Mouse (Mus musculus): Measurements from ENCODE around the gene Kxd1.

The Kxd1 gene

GRCm38 (mm10) chr8:70527512-70528181, at the start of gene Kxd1, which contains the start of gene Fkbp8:
TSS of gene Kxd1 (minus strand) at chr8:70527956.
TSS of gene Fkbp8 (plus strand) at chr8:70527724.
- peak; percentile 99 for DNase-seq

DNA sequence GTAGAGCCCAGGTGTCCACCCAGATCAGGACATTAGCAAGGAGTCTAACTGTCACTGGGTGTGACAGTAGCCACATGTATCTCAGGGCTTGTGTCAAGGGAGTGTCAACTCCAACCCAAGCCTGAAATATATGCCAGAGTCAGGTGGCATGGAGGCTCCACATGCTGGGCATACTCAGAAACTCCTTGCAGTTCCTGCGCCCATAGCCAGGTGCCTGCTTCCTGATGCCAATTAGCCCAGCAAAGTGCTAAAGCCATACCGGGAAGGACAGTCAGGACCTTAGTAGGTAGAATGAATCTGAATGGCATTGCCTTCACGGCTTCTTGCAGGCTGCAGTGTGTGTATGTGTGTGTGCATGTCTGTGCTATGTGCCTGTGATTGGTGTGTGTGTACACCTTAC, 49.5 kb upstream of the Kxd1 start:
- DNase-seq: no peak

GRCm38 (mm10) chr8:70574915-70575314, 47.2 kb upstream of the Kxd1 start:
- DNase-seq: peak; percentile 64

DNA sequence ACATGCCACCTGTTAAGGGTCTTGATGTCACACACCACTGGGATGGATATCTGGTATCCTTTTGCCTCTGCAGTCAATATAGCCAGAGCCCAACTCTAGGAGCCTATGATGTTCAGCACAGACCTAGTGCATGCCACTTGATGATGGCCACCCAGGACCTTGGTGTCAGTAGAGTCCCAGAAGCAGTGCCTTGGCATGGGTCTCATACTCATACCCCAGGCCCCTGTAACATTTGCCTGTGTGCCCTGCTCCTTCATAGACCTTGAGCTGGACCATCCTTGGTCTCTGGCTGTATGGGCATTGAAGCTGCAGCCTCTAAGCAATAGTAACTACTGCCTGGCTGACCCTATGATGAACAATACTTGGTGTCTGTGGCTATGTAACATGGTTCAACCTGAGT, 46.5 kb upstream of the Kxd1 start:
- DNase-seq: no peak

GRCm38 (mm10) chr8:70570990-70571389, 43.2 kb upstream of the Kxd1 start:
- peak; percentile 57 for DNase-seq

DNA sequence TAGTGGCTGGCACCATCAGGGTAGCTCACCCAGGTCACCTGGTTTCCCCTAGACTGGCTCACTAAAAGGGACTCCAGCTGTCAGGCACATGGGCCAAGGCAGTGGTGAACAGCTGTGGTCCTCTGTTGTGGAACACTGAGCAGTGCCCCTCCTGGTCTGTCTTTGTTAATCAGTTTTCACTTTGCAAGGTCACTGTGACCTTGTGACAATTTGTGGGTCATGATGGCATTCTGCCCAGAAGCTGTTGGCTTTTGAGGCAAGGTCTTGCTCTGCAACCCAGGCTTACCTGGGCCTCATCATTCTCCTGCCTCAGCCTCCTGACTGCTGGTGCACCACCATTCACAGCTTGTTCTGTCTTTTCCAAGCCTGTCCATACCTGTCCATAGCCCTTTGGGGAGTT, 42.6 kb upstream of the Kxd1 start:
- no peak for DNase-seq

DNA sequence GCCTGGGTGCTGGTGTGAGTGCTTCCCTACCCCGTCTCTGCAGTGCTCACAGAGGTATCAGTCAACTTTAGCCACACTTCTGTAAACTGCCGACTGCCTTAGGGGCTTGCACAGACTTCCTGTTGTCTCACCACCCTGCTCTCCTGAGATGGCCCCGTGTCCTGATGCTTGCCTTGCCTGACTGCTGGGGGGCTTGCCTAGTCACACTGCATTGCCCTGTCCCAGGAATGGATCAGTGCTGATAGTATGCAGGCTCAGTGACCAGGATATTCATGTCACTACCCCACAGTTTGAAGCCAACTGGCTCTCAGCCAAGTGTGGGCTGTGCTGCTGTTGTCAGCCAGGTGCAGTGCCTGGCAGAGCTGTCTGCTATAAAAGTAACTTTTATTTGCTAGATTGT, 37.8 kb upstream of the Kxd1 start:
- DNase-seq: no peak

GRCm38 (mm10) chr8:70564696-70565235, 37.0 kb upstream of the Kxd1 start:
- DNase-seq: no peak

GRCm38 (mm10) chr8:70563763-70564387, 36.1 kb upstream of the Kxd1 start:
- DNase-seq: no peak

GRCm38 (mm10) chr8:70562802-70563201, 35.0 kb upstream of the Kxd1 start:
- DNase-seq: no peak

DNA sequence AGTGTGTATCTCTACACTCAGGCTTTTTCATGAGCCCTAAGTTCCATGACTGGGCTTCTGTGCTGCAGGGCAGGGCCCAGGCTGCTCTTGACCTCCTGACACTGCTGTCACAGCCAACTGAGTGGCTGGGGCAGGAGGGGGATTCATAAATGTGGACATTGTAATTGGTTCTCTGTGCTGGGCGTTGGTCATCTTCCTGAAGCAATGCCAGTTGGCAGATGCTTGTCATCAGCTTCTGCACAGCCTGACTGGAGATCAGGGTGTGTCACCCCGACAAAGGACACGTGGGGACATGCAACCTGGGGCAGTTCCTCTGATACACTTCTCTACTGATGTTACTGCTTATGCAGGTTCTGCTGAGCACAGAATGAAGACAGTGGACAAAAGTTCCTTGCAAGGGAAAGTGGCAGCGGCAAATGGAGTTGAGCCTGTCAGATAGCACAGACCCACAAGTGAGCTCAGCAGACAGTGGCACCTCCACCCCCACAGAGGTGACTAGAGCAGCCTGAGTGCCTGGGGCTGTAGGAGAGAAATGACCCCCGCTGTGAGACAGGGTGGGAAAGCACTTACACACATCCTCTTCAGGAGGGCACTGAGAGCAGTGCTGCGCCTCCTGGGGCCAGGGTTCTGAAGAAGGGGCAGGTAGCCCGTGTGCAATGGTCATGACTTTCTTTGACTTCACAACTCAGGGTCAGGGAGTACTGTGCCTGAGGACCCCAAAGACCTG, 34.2 kb upstream of the Kxd1 start:
- no peak for DNase-seq

DNA sequence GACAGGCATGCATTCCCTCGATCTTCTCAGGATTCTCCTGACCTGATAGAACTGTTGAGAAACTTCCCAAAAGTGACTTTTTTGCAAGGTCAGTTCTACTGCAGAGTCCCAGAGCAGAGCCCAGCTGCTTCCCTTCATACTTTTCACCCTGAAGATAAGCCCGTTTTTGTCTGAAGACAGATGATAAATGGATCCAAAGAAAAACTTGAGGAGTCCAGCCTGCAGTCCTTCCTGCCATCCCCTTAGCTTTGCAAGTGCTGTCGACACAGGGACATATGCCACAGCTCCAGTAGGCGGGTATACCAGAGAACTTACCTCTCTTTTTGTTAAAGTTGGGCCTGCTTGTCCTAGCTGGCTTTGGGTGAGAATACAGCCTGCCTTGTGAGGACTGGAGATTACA, 33.6 kb upstream of the Kxd1 start:
- DNase-seq: no peak

DNA sequence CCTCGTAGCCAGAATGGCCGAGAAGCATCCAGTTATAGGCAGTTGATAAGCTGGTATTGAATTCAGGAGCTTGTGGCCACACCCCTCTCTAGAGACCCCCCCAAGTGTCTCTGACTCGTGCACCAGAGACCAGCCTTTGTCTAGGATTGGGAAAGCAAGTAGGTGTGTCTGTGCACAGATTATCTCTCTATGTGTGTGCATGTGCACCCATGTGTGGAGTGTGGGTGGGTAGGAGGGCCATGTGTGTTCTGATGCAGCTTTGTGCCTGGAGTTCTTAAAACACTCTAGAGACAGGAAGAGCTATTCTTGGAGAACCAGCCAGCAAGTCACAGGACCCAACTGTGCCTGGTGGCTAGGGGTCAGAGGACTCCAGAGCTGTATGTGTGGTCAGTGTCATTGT, 32.8 kb upstream of the Kxd1 start:
- no peak for DNase-seq

DNA sequence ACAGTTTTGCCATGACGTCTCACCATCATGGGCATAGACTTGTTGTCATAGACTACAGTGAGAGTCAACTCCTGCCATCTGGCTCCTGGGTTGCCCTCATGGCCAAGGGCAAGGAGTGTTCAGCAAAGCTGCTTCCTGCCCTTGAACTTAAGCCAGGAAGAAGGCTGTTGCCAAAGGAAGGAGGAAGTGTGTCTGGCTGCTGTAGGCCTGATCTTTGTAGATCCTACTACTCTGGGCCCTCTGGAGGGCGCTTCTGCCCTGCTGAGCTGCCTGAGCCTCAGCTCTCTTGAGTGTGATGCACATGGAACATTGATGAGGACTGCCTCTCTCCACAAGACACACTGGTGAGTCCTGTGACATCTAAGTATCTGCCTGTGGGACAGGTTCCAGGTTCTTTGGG, 32.3 kb upstream of the Kxd1 start:
- no peak for DNase-seq

- DNase-seq: no peak
Measured at GRCm38 (mm10) chr8:70558983-70559382, 31.2 kb upstream of the Kxd1 start.

DNA sequence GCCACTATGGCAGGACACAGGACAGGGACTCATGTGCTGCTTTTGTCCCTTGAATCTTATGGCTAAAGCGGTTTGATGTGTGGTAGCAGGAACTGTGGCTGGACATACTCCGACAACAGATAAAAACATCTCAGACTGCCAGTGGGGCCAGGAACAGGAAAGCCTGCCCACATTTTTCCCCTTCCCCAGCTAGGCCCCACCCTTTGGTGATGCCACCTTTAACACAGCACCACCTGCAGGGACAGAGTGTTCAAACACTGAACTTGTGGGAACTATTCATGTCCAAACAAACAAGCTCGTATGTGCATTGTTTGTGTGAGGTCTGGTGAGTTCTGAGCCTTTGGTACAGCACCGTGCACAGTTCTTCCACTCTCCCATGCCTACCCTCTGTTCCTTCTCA, 30.6 kb upstream of the Kxd1 start:
- DNase-seq: no peak

DNA sequence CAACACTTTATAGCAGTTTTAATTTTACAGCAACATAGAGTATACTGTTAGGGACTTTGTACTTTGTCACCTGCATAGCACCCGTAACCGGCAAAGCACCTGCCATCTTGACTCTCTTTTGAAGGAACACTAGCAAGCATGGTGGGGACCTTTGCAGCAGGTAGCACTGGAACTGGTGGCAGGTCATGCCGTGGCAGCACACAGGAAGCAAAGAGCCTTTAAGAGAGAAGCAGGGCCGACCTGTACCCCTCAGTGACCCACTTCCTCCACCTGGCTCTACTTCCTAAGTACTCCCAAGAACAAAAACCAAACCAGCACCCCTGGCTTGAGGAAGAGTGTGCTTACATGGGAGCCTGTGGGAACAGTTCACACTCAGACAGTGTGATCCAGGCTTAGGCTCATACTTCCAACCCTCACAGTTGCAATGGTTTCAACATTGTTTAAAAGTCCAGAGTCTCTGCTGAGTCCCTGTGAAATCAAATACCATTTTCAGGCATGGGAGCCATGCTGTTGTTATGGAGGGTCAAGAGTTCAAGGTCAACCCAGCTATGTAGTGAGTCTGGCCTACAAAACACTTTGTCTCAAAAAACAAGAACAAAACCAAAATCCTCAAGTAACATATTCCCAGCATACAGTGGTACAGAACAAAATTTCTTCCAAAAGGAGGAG, 27.5 kb upstream of the Kxd1 start:
- no peak for DNase-seq

- DNase-seq: peak; percentile 74
Measured at GRCm38 (mm10) chr8:70553740-70554139, 26.0 kb upstream of the Kxd1 start.

DNA sequence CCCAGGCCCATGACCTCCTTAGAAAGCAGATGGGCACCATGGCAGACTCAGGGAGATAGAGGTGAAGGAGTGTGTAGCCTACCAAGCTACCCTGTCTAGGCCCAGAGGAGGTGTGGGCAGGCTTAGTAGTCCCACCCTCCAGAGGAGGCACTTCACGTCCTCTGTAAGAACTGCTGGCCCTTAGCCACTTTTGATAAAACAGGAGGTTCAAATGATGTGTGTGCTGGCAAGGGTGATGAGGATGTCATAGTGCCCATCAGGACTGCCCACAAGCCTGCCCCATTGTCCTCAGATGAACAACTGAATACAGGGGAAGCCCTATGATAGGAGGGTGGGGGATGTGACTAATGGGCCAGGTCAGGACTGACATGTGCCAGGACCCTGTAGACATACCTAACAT, 25.1 kb upstream of the Kxd1 start:
- DNase-seq: no peak

DNA sequence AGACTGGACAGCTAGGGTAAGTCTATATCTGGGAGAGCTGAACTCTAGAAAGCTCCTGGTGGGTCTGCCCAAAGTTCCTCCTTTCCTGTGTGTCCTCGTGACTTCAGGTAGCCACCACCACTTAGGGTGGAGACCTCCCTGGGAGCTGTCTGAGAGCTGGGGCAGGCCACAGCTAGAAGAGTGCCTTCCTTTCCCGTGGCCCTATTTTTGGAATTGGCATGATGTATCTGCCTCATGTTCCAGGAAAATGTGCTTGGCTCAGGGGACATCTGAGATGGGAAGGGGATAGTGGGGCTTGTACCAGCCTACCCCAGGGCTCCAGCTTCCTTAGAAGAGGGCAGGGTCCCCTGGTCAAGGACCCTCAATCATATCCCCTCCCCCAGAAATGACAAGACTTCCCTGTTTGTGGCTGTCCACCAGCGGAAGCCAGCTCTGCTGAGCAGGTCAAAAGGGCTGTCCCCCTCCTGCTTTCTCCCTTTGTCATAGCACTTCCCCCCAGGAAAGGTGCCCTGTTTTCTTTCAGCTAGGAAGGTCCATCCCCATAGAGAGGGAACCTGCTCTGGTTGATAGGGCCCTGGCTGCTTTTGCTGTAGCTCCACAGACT, 23.9 kb upstream of the Kxd1 start:
- no peak for DNase-seq

DNA sequence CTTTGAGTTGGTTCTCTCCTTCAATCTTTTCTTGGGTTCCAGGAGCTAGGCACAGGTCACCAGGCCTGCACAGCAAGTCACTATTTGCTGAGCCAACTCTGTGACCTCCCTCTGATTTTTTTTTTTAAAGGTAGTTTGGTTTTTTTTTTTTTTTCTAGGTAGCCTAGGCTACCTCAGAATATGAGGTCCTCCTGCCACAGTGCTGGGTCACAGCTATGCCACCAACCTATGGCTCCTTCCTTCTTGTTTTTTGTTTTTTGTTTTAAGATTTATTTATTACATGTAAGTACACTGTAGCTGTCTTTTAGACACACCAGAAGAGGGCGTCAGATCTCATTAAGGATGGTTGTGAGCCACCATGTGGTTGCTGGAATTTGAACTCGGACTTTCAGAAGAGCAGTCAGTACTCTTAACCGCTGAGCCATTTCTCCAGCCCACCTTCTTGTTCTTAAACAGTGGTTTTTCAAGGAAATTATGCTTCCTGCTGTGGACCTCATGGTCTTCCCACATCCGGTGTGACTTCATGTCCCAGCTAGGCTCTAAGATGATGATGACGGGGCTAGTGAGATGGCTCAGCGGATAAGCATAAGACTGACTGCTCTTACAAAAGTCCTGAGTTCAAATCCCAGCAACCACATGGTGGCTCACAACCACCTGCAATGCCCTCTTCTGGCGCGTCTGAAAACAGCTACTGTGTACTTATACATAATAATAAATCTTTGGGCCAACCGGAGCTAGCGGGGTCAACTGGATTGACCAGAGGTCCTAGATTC, 21.8 kb upstream of the Kxd1 start:
- DNase-seq: no peak

DNA sequence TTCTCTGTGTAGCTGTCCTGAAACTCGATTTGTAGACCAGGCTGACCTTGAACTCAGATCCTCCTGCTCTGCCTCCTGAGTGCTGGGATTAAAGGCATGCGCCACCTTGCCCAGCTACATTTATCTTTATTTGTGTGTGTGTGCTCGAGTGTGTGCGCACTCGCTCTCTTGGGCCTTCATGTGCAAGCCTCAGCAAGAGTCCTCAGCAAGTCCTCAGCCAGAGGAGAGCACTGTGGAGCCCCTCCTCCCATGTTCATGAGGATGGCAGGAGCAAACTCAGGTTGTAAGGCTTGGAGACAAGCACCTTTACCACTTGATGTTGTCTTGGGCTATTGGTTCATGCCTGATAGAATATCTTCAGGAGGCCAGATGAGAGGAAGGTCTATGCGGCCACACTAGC, 20.0 kb upstream of the Kxd1 start:
- no peak for DNase-seq

Data from cerebellum, adult 8-10 months (tissue).